Mouse (Mus musculus): ENCODE measurements around the gene Zfp526.

The Zfp526 gene

GRCm38 (mm10) chr7:25266180-25266962 is 45.1 kb downstream of the Zfp526 start:
- DNase-seq (ENCODE audit: low spot score in 2 of 2) = no peak

- peak in 1 of 2 experiments; percentile 98 for DNase-seq (ENCODE audit: low spot score in 2 of 2)
Observed at GRCm38 (mm10) chr7:25267301-25267750, 46.1 kb downstream of the Zfp526 start, which contains the start of gene Cic. Cic (plus strand) TSS chr7:25267704.

- DNase-seq (ENCODE audit: low spot score in 2 of 2) = peak; percentile 98
Observed at GRCm38 (mm10) chr7:25267751-25268463, 46.7 kb downstream of the Zfp526 start.

- no peak for DNase-seq (ENCODE audit: low spot score in 2 of 2)
Observed at GRCm38 (mm10) chr7:25268588-25268987, 47.4 kb downstream of the Zfp526 start.

GRCm38 (mm10) chr7:25269029-25269428 is 47.8 kb downstream of the Zfp526 start:
- no peak for DNase-seq (ENCODE audit: low spot score in 2 of 2)

GRCm38 (mm10) chr7:25269545-25270271 is 48.5 kb downstream of the Zfp526 start:
- no peak for DNase-seq (ENCODE audit: low spot score in 2 of 2)

- DNase-seq (ENCODE audit: low spot score in 2 of 2) = no peak
Observed at GRCm38 (mm10) chr7:25270652-25271633, 49.7 kb downstream of the Zfp526 start.

GRCm38 (mm10) chr7:25271651-25272444 is 50.6 kb downstream of the Zfp526 start:
- no peak for DNase-seq (ENCODE audit: low spot score in 2 of 2)

- no peak for DNase-seq (ENCODE audit: low spot score in 2 of 2)
Observed at GRCm38 (mm10) chr7:25272445-25273258, 51.4 kb downstream of the Zfp526 start.

- no peak for DNase-seq (ENCODE audit: low spot score in 2 of 2)
Observed at GRCm38 (mm10) chr7:25273259-25274241, 52.3 kb downstream of the Zfp526 start.

- no peak for DNase-seq (ENCODE audit: low spot score in 2 of 2)
Observed at GRCm38 (mm10) chr7:25274571-25274970, 53.3 kb downstream of the Zfp526 start.

GRCm38 (mm10) chr7:25274996-25275395 is 53.8 kb downstream of the Zfp526 start:
- DNase-seq (ENCODE audit: low spot score in 2 of 2) = no peak

GRCm38 (mm10) chr7:25275555-25276298 is 54.5 kb downstream of the Zfp526 start:
- DNase-seq (ENCODE audit: low spot score in 2 of 2) = peak; percentile 59 to 61

Data from urinary bladder, adult 18-20 months (tissue).